Mouse (Mus musculus) heart, postnatal 0 days (tissue): ENCODE measurements around the gene Fam241a.

Experiments
- CTCF ChIP-seq: IDR thresholded peaks from 2 replicates; pipeline ENCODE4 v1.5.1; 2016; ENCODE audit warnings: antibody characterized with exemption, control low read depth, low read depth
- EP300 ChIP-seq: IDR thresholded peaks from 2 replicates; pipeline ENCODE4 v1.6.1; 2016; ENCODE audit warnings: antibody characterized with exemption, low read depth

DNA sequence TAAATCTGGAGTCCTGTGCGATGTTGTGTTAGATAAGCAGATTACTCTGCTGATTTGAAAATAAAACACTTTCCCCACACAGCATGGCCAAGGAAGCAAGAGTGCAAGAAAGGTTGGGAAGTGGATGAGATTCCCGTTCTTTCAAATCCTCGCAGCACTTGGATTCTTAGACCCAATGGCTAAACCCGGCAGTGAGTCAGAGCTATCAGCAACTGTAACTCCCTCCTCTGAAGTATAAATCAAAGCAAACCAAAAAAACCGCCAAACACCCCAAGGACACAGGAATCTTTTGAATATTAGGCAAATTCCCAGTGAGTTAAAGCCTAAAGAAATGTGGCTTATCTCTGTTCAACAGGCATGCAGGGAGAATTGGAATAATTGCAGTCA, 52.2 kb downstream of the Fam241a start:
- no peak for TF ChIP-seq CTCF
- no peak for TF ChIP-seq EP300
